Mouse (Mus musculus): Measurements from ENCODE around the gene Camsap1.

DNA sequence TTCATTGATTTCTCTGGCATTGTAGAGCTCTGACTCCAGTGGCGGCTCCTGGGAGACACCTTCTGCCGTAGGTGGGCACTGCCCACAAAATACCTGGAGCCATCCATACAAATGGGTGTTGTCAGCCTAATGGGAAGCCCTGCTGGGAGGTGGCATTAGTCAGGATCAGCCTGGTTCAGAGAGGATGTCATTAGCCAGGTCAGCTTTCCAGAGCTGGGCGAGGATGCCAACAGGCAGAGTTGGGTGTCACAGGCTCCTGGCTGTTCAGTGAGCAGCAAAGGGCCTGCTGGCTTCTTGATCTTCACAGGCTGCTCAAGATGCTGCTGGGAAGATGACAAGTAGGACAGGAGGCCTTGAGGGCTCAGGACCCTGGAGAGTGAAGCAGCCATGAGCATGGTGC, 98.3 kb downstream of the Camsap1 start:
- TF ChIP-seq CTCF (IDR thresholded peaks at IDR 0.05; ENCODE audit: low read depth) (no peak), EP300 (IDR thresholded peaks at IDR 0.05; ENCODE audit: low read depth) (no peak)
